Mouse (Mus musculus) thymus, postnatal 25 days (tissue): ENCODE results near the gene Nr4a1.

ENCODE experiments used
- DNase-seq: peaks from one replicate; pipeline ENCODE4 v3.0.0; 2022

The Nr4a1 gene

DNA sequence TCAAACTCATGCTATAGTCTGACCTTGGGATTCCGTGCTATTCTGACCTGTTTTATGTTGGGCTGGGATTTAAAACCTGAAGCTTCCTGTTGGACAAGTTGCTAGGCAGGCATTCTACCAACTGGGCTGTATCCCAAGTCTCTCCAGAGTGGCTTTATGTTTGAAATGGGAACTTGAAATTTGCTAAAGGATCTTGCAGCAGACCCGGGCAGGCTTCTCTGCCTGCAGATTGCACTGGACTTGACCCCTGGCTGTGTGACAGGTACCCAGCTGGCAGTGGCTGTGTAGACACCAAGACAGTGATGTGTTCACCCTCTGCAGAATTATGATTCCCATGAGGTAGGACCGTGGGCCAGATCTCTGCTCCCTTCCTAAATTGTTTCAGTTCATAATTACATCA is 37.9 kb downstream of the Nr4a1 start:
- no peak for DNase-seq

DNA sequence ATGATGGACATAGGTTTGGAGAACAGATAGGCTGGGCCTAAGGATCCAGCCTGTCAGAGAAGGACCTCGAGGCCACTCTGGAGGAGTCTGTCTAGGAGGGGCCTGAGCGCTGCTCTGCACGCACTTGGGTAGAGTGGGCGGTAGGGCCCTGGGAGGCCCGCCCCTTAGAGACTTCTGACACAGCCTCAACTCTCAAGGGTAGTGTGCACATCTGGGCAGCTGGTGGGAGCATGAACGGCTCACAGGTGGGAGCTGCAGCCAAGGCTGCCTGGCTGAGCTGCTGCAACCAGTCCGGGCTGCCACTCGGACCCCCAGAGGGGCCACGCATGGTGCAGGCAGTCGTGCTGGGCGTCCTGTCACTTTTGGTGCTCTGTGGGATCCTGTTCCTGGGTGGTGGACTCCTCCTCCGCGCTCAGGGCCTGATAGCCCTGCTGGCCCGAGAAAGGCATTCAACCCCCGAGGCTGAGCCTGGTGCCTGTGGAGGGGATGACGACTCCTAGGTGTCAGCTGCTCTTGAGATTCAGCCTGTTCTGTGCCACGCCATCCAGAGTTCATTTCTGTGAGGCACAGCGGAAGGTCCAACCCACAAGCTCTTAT is 39.1 kb downstream of the Nr4a1 start, which contains the start of gene 6030408B16Rik:
TSS of gene 6030408B16Rik (plus strand) at position 188 of the 597 bp plus-strand sequence.
- no peak for DNase-seq

DNA sequence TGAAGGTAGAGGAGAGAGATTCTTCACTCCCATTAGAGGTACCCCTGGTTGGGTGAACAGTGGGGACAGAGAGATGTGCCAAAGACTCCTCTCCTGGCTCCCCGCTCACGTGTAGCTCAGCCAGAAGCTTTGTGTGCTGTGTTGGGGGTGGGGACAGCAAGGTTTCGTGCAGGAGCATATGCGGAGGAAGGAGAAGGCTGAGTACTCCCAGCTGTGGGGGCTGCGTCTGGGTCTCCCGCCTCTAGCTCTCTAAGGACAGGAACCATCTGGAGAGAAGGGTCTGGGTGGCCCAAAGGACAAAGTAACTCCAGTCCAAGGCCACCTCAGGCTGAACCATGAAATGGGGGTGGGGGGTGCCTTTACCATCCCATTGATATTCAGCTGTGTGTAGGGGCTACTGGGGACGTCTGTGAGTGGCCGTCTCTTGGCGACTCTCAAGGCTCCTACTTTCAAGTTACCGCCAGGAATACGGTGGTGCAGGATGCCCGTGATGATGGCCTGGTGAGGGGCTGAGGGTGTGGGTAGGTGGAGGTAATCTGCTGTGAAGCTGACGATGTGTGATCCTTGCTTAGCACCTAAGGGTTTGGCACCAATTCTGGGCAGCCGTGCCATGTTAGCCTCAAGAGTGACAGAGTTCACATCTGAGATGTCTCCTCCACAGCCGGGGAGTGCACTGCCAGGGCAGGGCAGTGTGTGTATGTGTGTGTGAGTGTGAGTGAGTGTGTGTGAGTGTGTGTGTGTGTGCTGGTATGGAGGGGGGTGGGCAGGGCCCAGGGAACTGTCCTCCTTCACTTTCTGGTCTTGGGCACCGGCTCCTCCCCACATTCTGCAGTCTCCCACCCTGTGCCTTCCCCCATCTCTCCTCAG is 40.2 kb downstream of the Nr4a1 start:
- DNase-seq, result no peak

DNA sequence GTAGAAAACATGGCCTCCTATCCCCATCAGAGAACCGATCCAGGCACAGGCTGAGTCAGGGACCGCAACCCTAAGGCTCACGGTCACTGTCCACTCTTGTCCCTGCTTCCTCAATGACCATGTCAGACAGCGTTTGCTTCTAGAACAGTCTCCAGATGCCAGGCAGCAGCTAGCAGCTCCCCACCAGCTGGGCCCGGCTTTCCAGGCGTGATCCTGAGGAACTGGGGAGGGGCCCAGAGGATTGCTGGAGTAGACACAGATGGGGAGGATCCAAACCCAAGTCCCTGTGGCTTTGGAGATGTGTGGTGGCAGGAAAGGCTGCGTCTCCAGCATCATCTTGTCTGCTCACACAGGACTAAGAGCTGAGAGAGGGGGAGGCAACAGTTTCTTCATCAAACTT is 41.0 kb downstream of the Nr4a1 start:
- no peak for DNase-seq

- DNase-seq, result no peak
Measured at GRCm38 (mm10) chr15:101295616-101296015, 41.5 kb downstream of the Nr4a1 start.

DNA sequence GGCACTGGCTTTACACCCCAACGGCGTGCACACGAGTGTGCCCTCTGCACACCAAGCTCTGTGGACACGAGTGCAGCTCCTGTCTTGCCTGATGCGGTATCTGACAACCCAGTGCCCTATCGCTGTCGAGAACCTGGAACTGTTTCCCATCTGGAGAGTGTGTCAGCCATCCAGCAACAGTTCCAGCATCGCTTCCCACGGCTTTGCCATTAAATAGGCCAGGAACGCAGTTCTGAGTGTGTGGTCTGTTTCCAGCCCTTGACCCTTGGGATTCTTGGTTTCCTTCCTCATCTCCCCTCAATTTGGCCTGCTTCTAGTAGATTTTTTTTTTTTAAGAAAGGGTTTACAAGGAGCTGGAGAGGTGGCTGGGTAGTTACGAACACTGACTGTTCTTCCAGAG is 42.0 kb downstream of the Nr4a1 start:
- no peak for DNase-seq

DNA sequence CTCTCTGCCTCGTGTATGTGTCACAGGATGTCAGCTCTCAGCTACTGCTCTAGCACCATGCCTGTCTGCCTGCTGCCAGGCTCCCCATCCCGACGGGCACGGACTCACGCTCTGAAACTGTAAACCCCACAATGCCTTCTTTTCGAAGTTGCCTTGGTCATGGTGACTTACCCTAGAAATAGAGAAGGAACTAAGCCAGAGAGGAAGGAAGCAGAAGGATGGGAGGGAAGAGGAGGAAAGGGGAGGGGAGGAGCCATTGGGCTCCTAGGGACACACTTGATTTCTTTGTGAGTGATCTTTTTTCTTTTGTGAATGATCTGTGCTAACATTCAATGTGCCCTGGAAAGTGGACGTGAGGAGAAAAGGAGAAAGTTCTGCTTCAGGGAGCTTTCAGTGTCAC is 43.9 kb downstream of the Nr4a1 start:
- DNase-seq, result no peak

DNA sequence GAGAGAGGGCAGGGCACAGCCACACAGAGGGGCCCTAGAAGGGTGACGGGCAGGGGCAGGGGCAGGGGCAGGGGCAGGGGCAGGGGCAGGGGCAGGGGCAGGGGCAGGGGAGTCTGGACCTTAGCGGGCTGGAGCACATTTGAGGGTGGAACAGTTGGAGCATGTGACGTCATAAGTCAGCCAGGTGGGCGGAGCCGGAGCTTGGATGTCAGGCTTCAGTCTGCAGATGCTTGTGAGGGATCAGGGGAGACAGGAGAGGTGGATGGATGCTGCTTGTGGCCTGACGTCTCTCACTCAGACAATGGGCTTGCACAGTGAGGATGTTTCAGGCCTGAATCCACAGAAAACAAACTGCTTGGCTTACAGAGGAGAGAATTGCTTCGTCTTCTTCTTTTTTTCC is 44.5 kb downstream of the Nr4a1 start:
- DNase-seq, result no peak

- no peak for DNase-seq
Measured at GRCm38 (mm10) chr15:101299480-101299960, 45.5 kb downstream of the Nr4a1 start.

DNA sequence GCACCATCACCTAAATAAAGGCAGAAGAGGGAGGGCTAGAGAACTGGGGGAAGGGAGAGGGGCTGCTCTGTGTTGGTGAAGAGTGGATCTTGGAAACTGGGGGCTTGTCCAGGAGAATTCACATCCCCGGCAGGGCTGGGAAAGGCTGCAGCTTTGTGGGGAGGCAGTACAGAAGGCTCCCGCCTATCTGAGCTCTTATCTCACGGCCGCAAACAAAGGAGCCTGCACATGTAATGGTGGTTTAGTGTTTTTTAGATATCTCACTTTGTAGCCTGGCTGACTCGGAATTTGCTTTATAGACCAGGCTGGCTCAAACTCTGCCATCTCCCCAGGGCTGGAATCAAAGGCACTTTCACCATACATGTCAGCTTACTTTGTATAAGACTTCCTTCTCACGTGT is 46.1 kb downstream of the Nr4a1 start:
- no peak for DNase-seq

DNA sequence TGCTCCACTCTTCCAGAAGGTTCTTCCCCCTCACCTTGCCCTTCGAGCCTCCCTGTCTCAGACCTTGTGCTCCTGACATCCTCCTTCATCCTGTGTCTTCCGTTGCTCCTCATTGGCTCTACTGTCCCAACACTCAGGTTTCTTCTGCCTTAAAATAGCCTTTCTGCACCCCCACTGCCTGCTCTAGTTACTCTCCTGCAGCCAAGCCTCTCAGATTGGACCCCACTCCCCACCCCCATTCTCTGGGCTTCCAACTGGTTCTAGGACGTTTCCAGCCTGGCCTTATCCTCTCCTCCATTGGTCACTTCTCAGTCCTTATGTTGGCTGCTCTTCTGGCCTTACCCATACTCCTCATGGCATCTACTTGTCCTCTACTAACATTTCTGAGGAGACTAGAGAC is 48.1 kb downstream of the Nr4a1 start:
- DNase-seq, result no peak

DNA sequence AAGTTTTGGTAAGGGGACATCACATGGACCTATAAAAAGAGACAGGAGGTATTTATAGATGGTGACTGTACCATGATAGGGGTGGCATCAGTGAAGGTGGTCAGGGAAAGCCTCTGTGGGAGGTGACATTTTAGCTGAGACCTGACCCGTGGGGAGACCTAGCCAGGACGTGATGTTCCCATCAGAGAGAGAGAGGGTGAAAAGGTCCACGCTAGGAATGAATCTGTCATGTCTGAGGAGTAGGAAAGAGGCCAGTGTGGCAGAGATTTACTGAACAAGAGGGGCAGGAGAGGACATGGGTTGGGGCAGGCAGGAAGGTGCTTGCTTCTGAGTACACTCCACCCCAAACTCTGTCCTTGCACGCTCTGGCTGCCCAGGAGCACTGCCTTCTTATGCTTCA is 49.8 kb downstream of the Nr4a1 start:
- DNase-seq, result no peak

DNA sequence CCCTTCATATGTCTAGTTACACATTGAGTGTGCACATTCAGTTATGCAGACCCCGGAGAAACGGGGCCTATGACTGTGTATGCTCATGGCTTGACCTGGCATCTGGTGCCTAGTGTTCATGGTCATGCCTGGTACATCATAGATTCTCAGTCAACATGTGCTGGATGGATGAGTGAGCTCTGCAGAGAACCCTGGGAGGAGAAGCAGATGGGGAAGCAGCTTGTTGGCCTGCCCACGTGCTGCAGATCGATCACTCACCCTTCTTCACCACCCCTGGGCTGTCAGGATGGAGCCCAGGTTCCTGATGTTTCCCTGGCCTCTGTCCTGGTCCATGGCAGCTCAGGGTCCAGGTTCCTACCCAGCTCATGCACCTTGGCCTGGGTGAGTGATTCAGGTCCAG is 52.4 kb downstream of the Nr4a1 start:
- no peak for DNase-seq

DNA sequence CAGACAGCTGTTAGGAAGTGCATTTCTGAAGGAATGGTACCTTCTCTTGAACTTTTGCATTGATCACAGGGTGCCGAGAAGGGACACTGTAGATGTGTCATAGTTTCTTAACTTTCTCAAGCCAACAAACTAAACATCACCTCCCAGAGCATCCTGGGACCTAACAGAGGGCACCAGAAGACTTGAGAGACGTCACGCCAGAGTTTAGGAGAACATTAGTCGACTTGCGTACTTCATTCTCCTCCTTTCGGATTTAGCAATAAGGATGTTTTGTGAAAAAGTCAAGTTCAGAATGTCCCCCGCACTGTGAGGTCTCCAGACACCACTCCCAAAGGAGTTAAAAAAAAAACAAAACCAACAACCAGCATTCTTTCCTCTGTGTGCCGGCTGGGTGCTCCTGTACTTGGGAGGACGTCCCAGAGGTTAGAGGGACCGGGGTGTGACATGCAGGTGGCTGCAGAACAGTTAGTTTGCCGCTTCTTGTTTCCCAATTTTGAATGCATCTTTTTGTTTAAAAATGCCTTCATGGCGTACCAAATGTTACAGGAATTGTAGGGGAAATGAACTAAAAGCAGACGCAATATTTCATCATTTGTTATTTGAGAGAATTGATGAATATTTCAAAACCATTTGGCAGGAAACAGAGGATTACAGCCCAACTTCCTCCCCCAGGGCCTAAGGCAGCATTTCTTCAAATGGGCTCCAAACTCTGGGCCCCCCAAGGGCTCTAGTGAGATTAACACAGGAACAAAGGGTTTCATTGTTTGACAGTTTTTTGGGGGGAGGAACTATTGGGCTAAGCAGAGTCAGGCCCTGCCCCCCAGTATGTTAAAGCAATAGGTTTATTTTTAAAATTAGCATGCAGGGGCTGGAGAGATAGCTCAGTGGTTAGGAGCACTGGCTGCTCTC is 54.6 kb downstream of the Nr4a1 start:
- no peak for DNase-seq

- DNase-seq, result no peak
Measured at GRCm38 (mm10) chr15:101309493-101309892, 55.4 kb downstream of the Nr4a1 start.

DNA sequence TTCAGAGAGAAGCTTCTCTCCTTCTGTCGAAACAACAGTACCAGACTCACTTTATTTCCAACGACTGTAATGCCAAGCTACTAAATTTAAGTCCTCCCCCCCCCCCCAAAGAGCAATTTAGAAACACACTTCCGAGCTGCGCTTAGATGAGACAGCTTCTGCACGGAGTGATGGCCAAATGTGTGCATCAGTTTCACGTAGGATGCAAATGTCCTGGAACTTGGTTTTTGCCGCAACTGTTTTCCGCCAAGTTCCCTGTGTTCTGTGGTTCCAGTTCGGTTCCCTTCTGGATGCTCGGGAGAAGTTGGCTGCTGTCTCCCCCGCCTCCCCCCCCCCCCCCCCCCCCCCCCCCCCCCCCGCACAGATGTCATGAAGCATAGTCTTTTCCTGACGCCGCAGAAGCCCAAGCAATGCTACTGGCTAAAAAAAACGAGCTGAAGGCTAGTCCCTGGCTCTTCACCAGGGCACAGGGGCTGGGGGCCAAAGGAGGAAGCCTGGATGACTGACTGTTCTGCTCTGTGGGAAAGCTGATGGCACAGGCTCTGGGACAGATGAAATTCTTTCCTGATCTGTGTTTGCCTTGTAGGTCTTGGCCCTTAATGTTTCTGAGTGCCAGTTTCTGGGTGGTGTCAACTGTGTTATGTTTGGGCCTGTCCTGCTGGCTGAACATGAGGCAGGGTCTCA is 57.2 kb downstream of the Nr4a1 start:
- DNase-seq, result no peak

- DNase-seq, result no peak
Measured at GRCm38 (mm10) chr15:101312006-101312405, 57.9 kb downstream of the Nr4a1 start.

- DNase-seq, result no peak
Measured at GRCm38 (mm10) chr15:101315378-101315777, 61.3 kb downstream of the Nr4a1 start.

GRCm38 (mm10) chr15:101315832-101316231 is 61.8 kb downstream of the Nr4a1 start:
- DNase-seq, result peak; percentile 91

DNA sequence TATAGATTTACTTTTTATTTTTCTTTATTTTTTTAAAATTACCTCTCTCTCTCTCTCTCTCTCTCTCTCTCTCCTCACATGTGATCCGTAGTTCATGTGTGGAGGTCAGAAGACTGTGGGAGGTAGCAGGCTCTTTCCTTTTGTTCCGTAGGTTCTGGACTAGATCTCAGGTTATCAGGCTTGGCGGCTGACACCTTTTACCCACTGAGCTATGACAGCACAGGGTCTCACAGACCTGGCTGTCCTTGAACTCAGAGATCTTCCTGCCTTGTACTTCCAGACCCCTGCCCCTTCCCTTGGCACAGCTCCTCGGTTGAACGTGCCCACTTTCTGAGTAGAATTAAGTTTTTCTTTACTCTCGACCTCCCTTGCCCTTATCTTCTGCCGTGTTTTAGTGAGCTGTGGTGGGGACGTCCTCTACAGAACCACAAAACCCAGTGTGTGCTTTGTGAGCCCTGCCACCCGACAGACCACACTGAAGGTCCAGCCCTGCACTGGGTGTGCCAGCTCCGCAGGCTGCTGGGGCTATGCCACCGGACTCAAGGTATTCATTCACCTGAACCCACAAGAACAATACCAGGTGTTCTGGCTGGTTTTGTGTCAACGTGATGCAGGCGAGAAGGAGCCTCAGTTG is 62.3 kb downstream of the Nr4a1 start:
- DNase-seq, result no peak

DNA sequence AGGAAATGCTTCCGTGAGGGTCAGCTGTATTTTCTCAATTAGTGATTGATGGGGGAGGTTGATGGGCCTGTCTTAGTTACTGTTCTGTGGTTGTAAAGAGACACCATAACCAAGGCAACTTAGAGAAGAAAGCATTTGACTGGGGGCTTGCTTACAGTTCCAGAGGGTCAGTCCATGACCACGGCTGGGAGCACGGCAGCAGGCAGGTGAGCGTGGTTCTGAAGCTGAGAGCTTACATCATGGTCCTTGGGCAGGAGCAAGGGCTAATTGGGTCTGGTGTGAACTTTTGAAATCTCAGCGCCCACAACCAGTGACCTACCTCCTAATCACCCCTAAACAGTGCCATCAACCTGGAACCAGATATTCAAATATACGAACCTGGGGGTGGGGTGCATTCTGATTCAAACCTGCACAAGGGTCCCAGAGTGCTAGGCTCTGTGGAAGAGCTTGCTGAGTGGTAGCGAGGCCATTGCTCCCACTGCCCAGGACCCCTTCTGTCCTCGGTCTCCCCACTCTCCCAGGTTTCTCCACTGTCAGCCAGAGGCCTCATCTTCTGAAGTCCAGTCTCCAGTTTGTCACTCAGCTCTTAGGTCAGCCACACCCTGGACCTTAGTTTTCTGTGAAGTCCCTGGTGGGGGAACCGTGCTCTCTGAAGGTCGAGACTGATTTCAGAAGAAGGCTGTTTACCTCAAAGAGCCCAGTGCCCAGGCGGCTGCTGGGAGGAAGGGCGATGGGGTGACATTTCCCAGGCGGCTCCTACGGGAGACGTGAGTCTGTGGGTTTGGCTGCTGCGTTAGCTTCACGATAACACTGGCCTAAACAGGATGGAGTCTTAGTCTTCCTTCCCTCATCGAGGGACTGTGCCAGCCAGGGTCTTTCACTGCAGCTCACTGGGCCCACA is 63.1 kb downstream of the Nr4a1 start:
- no peak for DNase-seq
